ENCODE assay signal across 24 mouse cellular contexts in the genomic region with DNA sequence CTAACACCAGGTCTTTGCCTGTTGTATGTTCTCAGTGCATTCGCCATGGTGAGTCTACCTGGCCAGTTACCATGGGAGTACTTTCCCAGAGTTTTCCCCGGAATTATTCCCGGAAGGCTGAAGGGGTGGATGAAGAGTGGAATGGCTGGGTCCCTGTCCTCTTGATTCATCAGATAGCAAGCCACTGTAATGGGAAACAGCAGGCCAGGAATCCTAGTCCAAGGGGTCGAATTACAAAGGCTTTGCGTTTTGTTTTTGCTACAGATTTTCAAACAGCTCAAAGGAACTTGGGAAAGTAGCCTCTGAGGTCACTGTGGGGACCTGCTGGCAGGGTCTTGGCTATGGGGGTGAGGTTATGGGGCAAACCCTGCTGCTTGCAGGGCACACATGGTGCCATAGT. TPM values are rescaled to one million over a fixed set of nuclear protein-coding genes. Genes with fewer than 3 reads are reported as not detected.
DNase-seq lines count a peak whose midpoint lies in the region; ATAC-seq and TF ChIP-seq lines count a peak whose summit lies in the region.
"Had no signal": no experiment of that assay in that cellular context is flagged by ENCODE, and none has a peak within 500 bp of the region (broad histone marks: within the 10 kb centered on the region; RNA-seq: fewer than 3 reads in every experiment).

No protein-coding gene starts in this region.

- H3K4me3 ChIP-seq in forebrain, embryonic 10.5 days, result no peak overlapping the region
- H3K4me3 ChIP-seq in forebrain, embryonic 13.5 days, result no peak overlapping the region
- no peak overlapping the region for H3K4me3 ChIP-seq in neural tube, embryonic 15.5 days (replicated peaks)
- no peak overlapping the region for H3K4me3 ChIP-seq in embryonic facial prominence, embryonic 14.5 days (ENCODE audit: low read depth, low read length)
- H3K4me3 ChIP-seq in midbrain, postnatal 0 days (ENCODE audit: low read depth, low read length), result no peak overlapping the region
- H3K4me3 ChIP-seq: forebrain, embryonic 15.5 days; heart, embryonic 12.5 days; limb, embryonic 13.5 days; lung, embryonic 15.5 days; midbrain, embryonic 12.5 days had no signal

- DNase-seq in forebrain, embryonic 10.5 days (ENCODE audit: extremely low spot score, low spot score), result no peak
- peak; percentile 43 for DNase-seq in neural tube, embryonic 10.5 days (ENCODE audit: extremely low spot score, low spot score)
- DNase-seq in embryonic facial prominence, embryonic 14.5 days (ENCODE audit: low spot score), result peak; percentile 30
- no peak for DNase-seq in midbrain, postnatal 0 days (ENCODE audit: low spot score)
- no peak for DNase-seq in thymus, postnatal 10 days (ENCODE audit: low spot score in 2 of 2)
- DNase-seq: adrenal gland, postnatal 14 days; cerebellum, adult 11-12 months; cerebellum, postnatal 10 days; gastrocnemius, postnatal 25 days; heart, postnatal 4 days; kidney, adult 9 months; kidney, postnatal 14 days; layer of hippocampus, adult 9-11 months; retina, postnatal 1 day; right cerebral cortex, postnatal 14 days had no signal

- H3K4me2 ChIP-seq in forebrain, embryonic 13.5 days, result no peak overlapping the region
- no peak overlapping the region for H3K4me2 ChIP-seq in neural tube, embryonic 15.5 days
- no peak overlapping the region for H3K4me2 ChIP-seq in embryonic facial prominence, embryonic 14.5 days (ENCODE audit: low read depth, low read length)
- H3K4me2 ChIP-seq in midbrain, postnatal 0 days (ENCODE audit: low read depth, low read length, poor library complexity, severe bottlenecking), result no peak overlapping the region
- H3K4me2 ChIP-seq: forebrain, embryonic 15.5 days; heart, embryonic 12.5 days; limb, embryonic 13.5 days; liver, embryonic 11.5 days; lung, embryonic 15.5 days; midbrain, embryonic 12.5 days had no signal

- peak overlapping the region; percentile 36; the same call in 1 of the 2 replicates for H3K27ac ChIP-seq in forebrain, embryonic 10.5 days
- no peak overlapping the region for H3K27ac ChIP-seq in forebrain, embryonic 13.5 days
- H3K27ac ChIP-seq in neural tube, embryonic 15.5 days (replicated peaks), result no peak overlapping the region
- H3K27ac ChIP-seq in embryonic facial prominence, embryonic 14.5 days (replicated peaks; ENCODE audit: low read depth, low read length), result no peak overlapping the region
- H3K27ac ChIP-seq in midbrain, postnatal 0 days (ENCODE audit: low read depth, low read length), result no peak overlapping the region
- H3K27ac ChIP-seq: forebrain, embryonic 15.5 days; limb, embryonic 13.5 days; lung, embryonic 15.5 days; midbrain, embryonic 12.5 days had no signal

- H3K27me3 ChIP-seq in forebrain, embryonic 10.5 days (ENCODE audit: poor library complexity, severe bottlenecking), result no peaks in the 10 kb centered on the region
- no peaks in the 10 kb centered on the region for H3K27me3 ChIP-seq in forebrain, embryonic 13.5 days
- no peaks in the 10 kb centered on the region for H3K27me3 ChIP-seq in neural tube, embryonic 15.5 days (replicated peaks)
- no peaks in the 10 kb centered on the region for H3K27me3 ChIP-seq in embryonic facial prominence, embryonic 14.5 days (replicated peaks; ENCODE audit: control insufficient read depth, insufficient read depth, low read length)
- H3K27me3 ChIP-seq in midbrain, postnatal 0 days (ENCODE audit: insufficient read depth, low read length), result no peaks in the 10 kb centered on the region; the same call in 1 of the 2 replicates
- H3K27me3 ChIP-seq: forebrain, embryonic 15.5 days; limb, embryonic 13.5 days; lung, embryonic 15.5 days; midbrain, embryonic 12.5 days had no signal

- TF ChIP-seq CTCF in midbrain, postnatal 0 days (IDR thresholded peaks at IDR 0.05), result no peak

- ATAC-seq in forebrain, embryonic 13.5 days, result no peak
- no peak for ATAC-seq in neural tube, embryonic 15.5 days (ENCODE audit: low FRiP score)
- ATAC-seq in embryonic facial prominence, embryonic 14.5 days (ENCODE audit: low read depth), result no peak
- ATAC-seq in midbrain, postnatal 0 days (ENCODE audit: low FRiP score), result no peak
- ATAC-seq: forebrain, embryonic 15.5 days; intestine, postnatal 0 days had no signal

- no peaks in the 10 kb centered on the region for H3K9me3 ChIP-seq in forebrain, embryonic 10.5 days
- no peaks in the 10 kb centered on the region for H3K9me3 ChIP-seq in forebrain, embryonic 13.5 days (replicated peaks)
- H3K9me3 ChIP-seq in neural tube, embryonic 15.5 days (replicated peaks), result no peaks in the 10 kb centered on the region
- H3K9me3 ChIP-seq in embryonic facial prominence, embryonic 14.5 days (ENCODE audit: control insufficient read depth, low read length), result no peaks in the 10 kb centered on the region
- no peaks in the 10 kb centered on the region for H3K9me3 ChIP-seq in midbrain, postnatal 0 days (ENCODE audit: low read length)
- H3K9me3 ChIP-seq: forebrain, embryonic 15.5 days; heart, embryonic 12.5 days; limb, embryonic 13.5 days; lung, embryonic 15.5 days; midbrain, embryonic 12.5 days had no signal

- peaks cover 37% of the 10 kb centered on the region for H3K4me1 ChIP-seq in forebrain, embryonic 10.5 days
- no peaks in the 10 kb centered on the region for H3K4me1 ChIP-seq in forebrain, embryonic 13.5 days
- no peaks in the 10 kb centered on the region for H3K4me1 ChIP-seq in neural tube, embryonic 15.5 days
- peaks cover 5% of the 10 kb centered on the region; the same call in 1 of the 2 replicates for H3K4me1 ChIP-seq in embryonic facial prominence, embryonic 14.5 days (ENCODE audit: control insufficient read depth, insufficient read depth, low read length)
- H3K4me1 ChIP-seq in midbrain, postnatal 0 days (ENCODE audit: insufficient read depth, low read length), result no peaks in the 10 kb centered on the region
- H3K4me1 ChIP-seq: forebrain, embryonic 15.5 days; midbrain, embryonic 12.5 days had no signal

- peaks cover 58% of the 10 kb centered on the region for H3K36me3 ChIP-seq in forebrain, embryonic 10.5 days (replicated peaks)
- peaks cover 32% of the 10 kb centered on the region for H3K36me3 ChIP-seq in forebrain, embryonic 13.5 days (ENCODE audit: poor library complexity, severe bottlenecking)
- H3K36me3 ChIP-seq in neural tube, embryonic 15.5 days, result no peaks in the 10 kb centered on the region
- 0 out of 2 replicates have a peak, but pooled peaks cover 6% of the 10 kb centered on the region for H3K36me3 ChIP-seq in embryonic facial prominence, embryonic 14.5 days (ENCODE audit: control insufficient read depth, insufficient read depth, low read length)
- H3K36me3 ChIP-seq in midbrain, postnatal 0 days (ENCODE audit: insufficient read depth, low read length), result peaks cover 9% of the 10 kb centered on the region; the same call in 1 of the 2 replicates
- H3K36me3 ChIP-seq: forebrain, embryonic 15.5 days; heart, embryonic 12.5 days; lung, embryonic 15.5 days had no signal

- no peak overlapping the region for H3K9ac ChIP-seq in forebrain, embryonic 13.5 days
- H3K9ac ChIP-seq in neural tube, embryonic 15.5 days (replicated peaks), result no peak overlapping the region
- no peak overlapping the region for H3K9ac ChIP-seq in embryonic facial prominence, embryonic 14.5 days (ENCODE audit: low read depth, low read length)
- no peak overlapping the region for H3K9ac ChIP-seq in midbrain, postnatal 0 days (replicated peaks; ENCODE audit: low read length, poor library complexity, severe bottlenecking)
- H3K9ac ChIP-seq: forebrain, embryonic 15.5 days; heart, embryonic 12.5 days; limb, embryonic 13.5 days; lung, embryonic 15.5 days; midbrain, embryonic 12.5 days had no signal

- WGBS in forebrain, embryonic 10.5 days, result 59% methylated on average over 5 of the region's 5 CpGs
- 71% methylated on average over 5 of the region's 5 CpGs for WGBS in forebrain, embryonic 13.5 days
- WGBS in neural tube, embryonic 15.5 days, result 71% methylated on average over 5 of the region's 5 CpGs
- WGBS in embryonic facial prominence, embryonic 14.5 days, result 33% methylated on average over 5 of the region's 5 CpGs
- 74% methylated on average over 5 of the region's 5 CpGs for WGBS in midbrain, postnatal 0 days

RNA-seq across cellular contexts. Expression of a gene that starts 24.3 kb away (rescaled TPM):
- polyA plus RNA-seq in forebrain, embryonic 10.5 days (2016; fragmentation: Nextera tagmentation; extraction: Ambion mirVana), result 0.65 and 0.93 TPM in 2 replicates
- 1.7 and 4.2 TPM in 2 replicates for polyA plus RNA-seq in forebrain, embryonic 13.5 days (2015; fragmentation: Nextera tagmentation; extraction: Ambion mirVana)
- 7.4 and 11.5 TPM in 2 replicates for polyA plus RNA-seq in neural tube, embryonic 15.5 days (2015; fragmentation: Nextera tagmentation; extraction: Ambion mirVana)
- 20.4 and 20.5 TPM in 2 replicates for polyA plus RNA-seq in embryonic facial prominence, embryonic 14.5 days (2014; fragmentation: Nextera tagmentation; extraction: Ambion mirVana)
- 2.2 and 13.2 TPM in 2 replicates for total RNA-seq in midbrain, postnatal 0 days (2014; rRNA removed)
- 0.63 and 1.1 TPM in 2 replicates for polyA plus RNA-seq in midbrain, postnatal 0 days (2015; fragmentation: Nextera tagmentation; extraction: Ambion mirVana)

Comparison
In these comparisons a context has a peak if more than half of its experiments do, and no peak if none do; other contexts are left out.
1. DNase-seq: peak in neural tube, embryonic 10.5 days (single experiment) and embryonic facial prominence, embryonic 14.5 days (single experiment); none in forebrain, embryonic 10.5 days (single experiment), midbrain, postnatal 0 days (single experiment) and thymus, postnatal 10 days (0 of 2).